Comparison of ENCODE assay signal across 13 mouse cellular contexts in genomic region chr19:53441449-53442131, GRCm38 (mm10). TPM values are rescaled to one million over a fixed set of nuclear protein-coding genes. Genes with fewer than 3 reads are reported as not detected.
DNase-seq lines count a peak whose midpoint lies in the region; ATAC-seq and TF ChIP-seq lines count a peak whose summit lies in the region.
"Had no signal": no experiment of that assay in that cellular context is flagged by ENCODE, and none has a peak within 500 bp of the region (broad histone marks: within the 10 kb centered on the region; RNA-seq: fewer than 3 reads in every experiment).

No protein-coding gene starts in this region.

- ATAC-seq in heart, postnatal 0 days (ENCODE audit: insufficient read depth, low read depth): no peak
- ATAC-seq in erythroblast, adult 5-6 weeks (replicated peaks; ENCODE audit: low FRiP score, poor library complexity, severe bottlenecking): peak; percentile 45
- ATAC-seq in midbrain, postnatal 0 days (ENCODE audit: low FRiP score): no peak
- ATAC-seq: intestine, postnatal 0 days had no signal

- TF ChIP-seq CTCF in heart, postnatal 0 days (IDR thresholded peaks at IDR 0.05; ENCODE audit: low read depth): no peak
- TF ChIP-seq CTCF in thymus, adult 2 months (IDR thresholded peaks at IDR 0.05; ENCODE audit: borderline replicate concordance, control insufficient read depth, extremely low read depth, insufficient read depth, low read length, poor library complexity): 0 out of 2 replicates have a peak, but pooled peaks have one; percentile 19
- TF ChIP-seq CTCF in midbrain, postnatal 0 days (IDR thresholded peaks at IDR 0.05): no peak

- TF ChIP-seq POLR2A in thymus, adult 2 months (IDR thresholded peaks at IDR 0.05; ENCODE audit: control insufficient read depth, extremely low read depth, insufficient read depth, low read length, poor library complexity): no peak

- no peak for DNase-seq in heart, postnatal 0 days (ENCODE audit: low spot score)
- DNase-seq in heart, postnatal 25 days (ENCODE audit: low spot score): no peak
- DNase-seq in CD8-positive naive resting alpha-beta T cell, adult 2 months (ENCODE audit: low read depth in 2 of 2, low spot score in 2 of 2): peak; percentile 71 to 77
- peak; percentile 72 for DNase-seq in thymus, adult 2 months
- no peak for DNase-seq in retina, embryonic 14.5 days (ENCODE audit: low spot score)
- no peak for DNase-seq in midbrain, postnatal 0 days (ENCODE audit: low spot score)
- no peak for DNase-seq in testis, postnatal 14 days (ENCODE audit: low spot score)
- DNase-seq: heart, adult 18-20 months had no signal

- intact Hi-C loops in heart, postnatal 25 days (cut with DNase I): no loop called here

- 83% methylated on average over 13 of the region's 13 CpGs for WGBS in heart, postnatal 0 days
- WGBS in thymus, adult 2 months: 17% methylated on average over 13 of the region's 13 CpGs
- 86% methylated on average over 13 of the region's 13 CpGs for WGBS in midbrain, postnatal 0 days

- H3K4me1 ChIP-seq in heart, postnatal 0 days (ENCODE audit: control insufficient read depth, insufficient read depth): peaks cover 16% of the 10 kb centered on the region
- H3K4me1 ChIP-seq in thymus, adult 2 months (replicated peaks; ENCODE audit: control insufficient read depth, insufficient read depth, low read length): peaks cover 89% of the 10 kb centered on the region
- H3K4me1 ChIP-seq in midbrain, postnatal 0 days (ENCODE audit: insufficient read depth, low read length): no peaks in the 10 kb centered on the region
- H3K4me1 ChIP-seq: embryonic facial prominence, embryonic 15.5 days had no signal

- no peak for TF ChIP-seq EP300 in heart, postnatal 0 days (IDR thresholded peaks at IDR 0.05; ENCODE audit: low read depth)

- H3K4me2 ChIP-seq in heart, postnatal 0 days (ENCODE audit: low read depth, low read length): no peak overlapping the region
- H3K4me2 ChIP-seq in midbrain, postnatal 0 days (ENCODE audit: low read depth, low read length, poor library complexity, severe bottlenecking): no peak overlapping the region
- H3K4me2 ChIP-seq: embryonic facial prominence, embryonic 15.5 days; liver, embryonic 15.5 days had no signal

- no peaks in the 10 kb centered on the region for H3K9me3 ChIP-seq in heart, postnatal 0 days (replicated peaks; ENCODE audit: control insufficient read depth, low read length)
- H3K9me3 ChIP-seq in midbrain, postnatal 0 days (ENCODE audit: low read length): no peaks in the 10 kb centered on the region
- H3K9me3 ChIP-seq: embryonic facial prominence, embryonic 15.5 days; liver, embryonic 15.5 days had no signal

- no peak overlapping the region for H3K4me3 ChIP-seq in heart, postnatal 0 days (ENCODE audit: low read depth, low read length)
- no peak overlapping the region for H3K4me3 ChIP-seq in thymus, adult 2 months (ENCODE audit: control insufficient read depth, insufficient read depth, low read length)
- H3K4me3 ChIP-seq in midbrain, postnatal 0 days (ENCODE audit: low read depth, low read length): no peak overlapping the region
- H3K4me3 ChIP-seq: embryonic facial prominence, embryonic 15.5 days; liver, embryonic 15.5 days; myocyte had no signal

- no peaks in the 10 kb centered on the region for H3K36me3 ChIP-seq in heart, postnatal 0 days (replicated peaks; ENCODE audit: control insufficient read depth, insufficient read depth, low read length)
- H3K36me3 ChIP-seq in thymus, adult 2 months (ENCODE audit: control insufficient read depth, insufficient read depth, low read length): no peaks in the 10 kb centered on the region
- H3K36me3 ChIP-seq in midbrain, postnatal 0 days (ENCODE audit: insufficient read depth, low read length): no peaks in the 10 kb centered on the region
- H3K36me3 ChIP-seq: embryonic facial prominence, embryonic 15.5 days; liver, embryonic 15.5 days had no signal

- no peak overlapping the region for H3K9ac ChIP-seq in heart, postnatal 0 days (replicated peaks; ENCODE audit: low read depth, low read length)
- H3K9ac ChIP-seq in midbrain, postnatal 0 days (replicated peaks; ENCODE audit: low read length, poor library complexity, severe bottlenecking): no peak overlapping the region
- H3K9ac ChIP-seq: embryonic facial prominence, embryonic 15.5 days; liver, embryonic 15.5 days had no signal

- no peaks in the 10 kb centered on the region; the same call in 1 of the 2 replicates for H3K27me3 ChIP-seq in heart, postnatal 0 days (ENCODE audit: control insufficient read depth, insufficient read depth, low read length)
- no peaks in the 10 kb centered on the region for H3K27me3 ChIP-seq in thymus, adult 2 months (ENCODE audit: control insufficient read depth, insufficient read depth, low read length)
- no peaks in the 10 kb centered on the region; the same call in 1 of the 2 replicates for H3K27me3 ChIP-seq in midbrain, postnatal 0 days (ENCODE audit: insufficient read depth, low read length)
- H3K27me3 ChIP-seq: liver, embryonic 15.5 days had no signal

- H3K27ac ChIP-seq in heart, postnatal 0 days (ENCODE audit: low read depth): peak overlapping the region; percentile 38; the same call in 1 of the 2 replicates
- peak overlapping the region; percentile 94 for H3K27ac ChIP-seq in thymus, adult 2 months (ENCODE audit: control insufficient read depth, insufficient read depth, low read length)
- H3K27ac ChIP-seq in midbrain, postnatal 0 days (ENCODE audit: low read depth, low read length): no peak overlapping the region
- H3K27ac ChIP-seq: embryonic facial prominence, embryonic 15.5 days; liver, embryonic 15.5 days had no signal

RNA-seq across cellular contexts. Expression of gene Smndc1, which starts 51.2 kb away (rescaled TPM):
- 6.8 and 9.0 TPM in 2 replicates for total RNA-seq in heart, postnatal 0 days (2014; rRNA removed; ENCODE audit: low replicate concordance)
- polyA plus RNA-seq in heart, postnatal 0 days (2015; fragmentation: Nextera tagmentation; extraction: Ambion mirVana): 25.0 and 32.0 TPM in 2 replicates
- total RNA-seq in heart, postnatal 25 days (2021): 10 to 100 TPM; 28.8 to 33.2 TPM
- total RNA-seq in erythroblast, adult 5-6 weeks (2015; ENCODE audit: low replicate concordance): 17.5 and 29.0 TPM in 2 replicates
- total RNA-seq in erythroblast, adult 5-6 weeks (2017; ENCODE audit: low replicate concordance): 17.3 and 18.9 TPM in 2 replicates
- polyA plus RNA-seq in thymus, adult 2 months (2012; rRNA removed): 6.7 and 6.8 TPM in 2 replicates
- total RNA-seq in midbrain, postnatal 0 days (2014; rRNA removed): 8.9 and 17.8 TPM in 2 replicates
- polyA plus RNA-seq in midbrain, postnatal 0 days (2015; fragmentation: Nextera tagmentation; extraction: Ambion mirVana): 28.9 and 35.0 TPM in 2 replicates

Comparison
In these comparisons a context has a peak if more than half of its experiments do, and no peak if none do; other contexts are left out.
1. DNase-seq: peak in CD8-positive naive resting alpha-beta T cell, adult 2 months (2 of 2) and thymus, adult 2 months (single experiment); none in heart, postnatal 0 days (single experiment), heart, postnatal 25 days (single experiment), retina, embryonic 14.5 days (single experiment), midbrain, postnatal 0 days (single experiment) and testis, postnatal 14 days (single experiment).